Mouse (Mus musculus) stomach, embryonic 15.5 days (tissue): ENCODE data around the gene Tmem108. TPM values are rescaled to one million over a fixed set of nuclear protein-coding genes. Genes with fewer than 3 reads are reported as not detected.

ENCODE experiments used
- ATAC-seq: fragments of 200-750 bp; cut with Nextera tagmentation; 2 replicates; pipeline ENCODE4 v1.8.0; 2017; ENCODE audit warnings: low read depth, moderate number of reproducible peaks, moderate TSS enrichment; ENCODE audit not compliant: insufficient read depth, low FRiP score
- H3K27ac ChIP-seq: fragments of 300-500 bp; sonication (generic); 2 replicates; pipeline ENCODE4 v1.5.1; 2015; ENCODE audit warnings: mild to moderate bottlenecking, inconsistent platforms
- H3K27me3 ChIP-seq: fragments of 300-500 bp; sonication (generic); replicated peaks from 2 replicates; pipeline ENCODE4 v1.6.1; 2015; ENCODE audit warnings: inconsistent platforms
- H3K36me3 ChIP-seq: fragments of 300-500 bp; sonication (generic); 2 replicates; pipeline ENCODE4 v1.6.1; 2015; ENCODE audit warnings: inconsistent platforms
- H3K4me1 ChIP-seq: fragments of 300-500 bp; sonication (generic); 2 replicates; pipeline ENCODE4 v1.6.1; 2015; ENCODE audit warnings: inconsistent platforms
- H3K4me2 ChIP-seq: fragments of 300-500 bp; sonication (generic); 2 replicates; pipeline ENCODE4 v1.6.1; 2015; ENCODE audit warnings: mild to moderate bottlenecking, inconsistent platforms
- H3K4me3 ChIP-seq: fragments of 300-500 bp; sonication (generic); replicated peaks from 2 replicates; pipeline ENCODE4 v1.5.1; 2015; ENCODE audit warnings: inconsistent platforms
- H3K9ac ChIP-seq: fragments of 300-500 bp; sonication (generic); 2 replicates; pipeline ENCODE4 v1.6.1; 2015; ENCODE audit warnings: inconsistent platforms
- H3K9me3 ChIP-seq: fragments of 300-500 bp; sonication (generic); 2 replicates; pipeline ENCODE4 v1.6.1; 2016; ENCODE audit warnings: inconsistent platforms
- WGBS: fragments of 180-500 bp; shearing (Covaris S2); methylation state at CpG from one replicate; pipeline ENCODE4 v1.1.7; 2015; 5-methylcytosine and 5-hydroxymethylcytosine counted together
- polyA plus RNA-seq: library from polyadenylated mRNA; unstranded; fragments of >200 nt; fragmentation: Nextera tagmentation; extraction: Ambion mirVana; gene quantifications from 2 replicates; pipeline ENCODE4 v1.2.1, GENCODE M21; 2015

Gene Tmem108
- polyA plus RNA-seq, 1 experiment from 2014 or later: 12.9 TPM

DNA sequence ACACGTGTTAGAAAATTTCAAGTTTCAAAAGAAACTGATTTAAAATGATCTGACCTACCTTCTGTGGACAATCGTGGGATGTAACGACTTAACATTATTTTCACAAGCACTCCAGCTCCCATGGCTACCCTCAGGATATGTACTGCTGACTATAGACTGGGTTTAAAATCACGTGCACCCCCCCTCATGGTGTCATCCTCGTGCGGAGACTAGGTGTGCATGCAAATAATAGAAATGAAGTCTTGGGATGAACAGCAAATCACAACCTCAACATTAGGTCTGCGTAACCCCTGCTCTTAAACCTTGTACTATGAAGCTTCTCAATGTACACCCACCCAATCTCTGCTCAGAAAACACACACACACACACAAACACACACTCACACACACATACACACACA lies 3.4 kb downstream of the Tmem108 start:
- WGBS: 84% methylated on average over 7 of the region's 7 CpGs

DNA sequence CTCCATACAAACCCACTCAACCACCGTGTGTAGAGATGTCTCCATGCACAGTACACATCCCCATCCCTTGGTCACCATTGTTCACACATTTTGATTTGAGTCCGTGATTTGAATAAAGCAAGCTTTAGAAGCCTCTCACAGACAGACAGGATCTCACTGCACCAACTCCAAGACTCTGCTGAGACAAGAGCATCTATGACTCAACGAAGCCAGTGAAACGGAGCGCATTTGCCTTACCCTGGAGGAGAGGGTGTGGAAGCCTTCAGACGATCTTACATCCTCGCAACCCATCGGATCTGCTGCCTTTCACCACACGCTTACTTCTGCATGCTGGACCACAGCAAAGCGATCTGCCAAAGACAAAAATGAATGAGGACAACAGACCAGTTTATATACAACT lies 9.0 kb downstream of the Tmem108 start:
- no peaks in the 10 kb centered on the region for H3K4me1 ChIP-seq
- H3K27me3 ChIP-seq: no peaks in the 10 kb centered on the region
- no peaks in the 10 kb centered on the region for H3K9me3 ChIP-seq
- 93% methylated on average over 10 of the region's 10 CpGs for WGBS
- no peak overlapping the region for H3K4me2 ChIP-seq
- ATAC-seq: no peak
- H3K36me3 ChIP-seq: no peaks in the 10 kb centered on the region
- no peak overlapping the region for H3K4me3 ChIP-seq
- no peak overlapping the region for H3K27ac ChIP-seq
- no peak overlapping the region for H3K9ac ChIP-seq

More for the DNA sequence above, 3.4 kb downstream of the Tmem108 start:
- Histone ChIP-seq H3K9ac (no peak overlapping the region), H3K4me1 (no peaks in the 10 kb centered on the region; the same call in 1 of the 2 replicates), H3K27ac (no peak overlapping the region), H3K27me3 (peaks cover 11% of the 10 kb centered on the region), H3K4me2 (no peak overlapping the region), H3K36me3 (no peaks in the 10 kb centered on the region), H3K4me3 (no peak overlapping the region), H3K9me3 (no peaks in the 10 kb centered on the region)
- no peak for ATAC-seq

DNA sequence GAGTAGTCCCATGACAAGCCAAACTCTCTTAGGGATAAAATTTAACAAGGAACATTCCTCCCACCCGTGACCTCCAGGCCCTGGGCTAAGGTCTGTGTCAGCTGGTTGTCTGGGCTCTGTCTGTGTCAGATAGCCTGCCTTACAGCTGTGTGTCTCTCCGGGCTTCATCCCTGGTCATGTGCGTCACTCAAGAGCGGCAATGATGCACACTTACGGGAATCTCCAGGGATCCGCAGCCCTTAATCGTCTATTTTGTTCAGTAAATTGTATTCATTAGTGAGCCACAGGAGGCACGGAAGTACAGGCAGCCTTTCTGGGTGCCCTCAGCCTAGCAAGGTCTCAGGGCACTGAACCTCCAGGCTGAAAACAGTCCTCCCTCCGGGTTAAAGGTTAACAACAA lies 10.1 kb downstream of the Tmem108 start:
- Histone ChIP-seq H3K4me2 (no peak overlapping the region), H3K4me3 (no peak overlapping the region), H3K9ac (no peak overlapping the region), H3K27me3 (no peaks in the 10 kb centered on the region), H3K27ac (no peak overlapping the region), H3K4me1 (no peaks in the 10 kb centered on the region), H3K9me3 (no peaks in the 10 kb centered on the region), H3K36me3 (no peaks in the 10 kb centered on the region)
- ATAC-seq: no peak
- 73% methylated on average over 9 of the region's 9 CpGs for WGBS

DNA sequence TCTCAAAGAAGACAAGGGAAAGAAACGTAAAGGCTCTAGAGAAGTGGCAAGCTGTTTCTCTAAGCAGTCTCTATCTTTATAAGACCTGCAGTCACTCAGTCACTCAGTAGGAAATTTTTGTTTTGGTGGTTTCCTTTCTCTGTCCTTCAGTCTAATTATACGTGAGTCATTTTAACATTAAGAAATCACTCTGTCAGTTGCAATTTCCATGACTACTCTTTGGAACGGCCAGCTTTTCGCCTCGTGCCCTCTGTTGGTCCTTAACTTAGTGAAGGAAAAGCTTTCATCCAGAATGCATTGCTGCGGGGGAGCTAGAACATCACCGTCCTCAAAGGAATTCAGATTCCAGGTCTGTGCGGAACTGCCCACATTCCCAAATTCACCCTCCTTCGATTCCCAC lies 11.1 kb downstream of the Tmem108 start:
- H3K9ac ChIP-seq: no peak overlapping the region
- no peaks in the 10 kb centered on the region for H3K9me3 ChIP-seq
- WGBS: 77% methylated on average over 9 of the region's 9 CpGs
- H3K4me3 ChIP-seq: no peak overlapping the region
- H3K27ac ChIP-seq: no peak overlapping the region
- no peaks in the 10 kb centered on the region for H3K27me3 ChIP-seq
- ATAC-seq: no peak
- no peak overlapping the region for H3K4me2 ChIP-seq
- no peaks in the 10 kb centered on the region for H3K36me3 ChIP-seq
- H3K4me1 ChIP-seq: no peaks in the 10 kb centered on the region

DNA sequence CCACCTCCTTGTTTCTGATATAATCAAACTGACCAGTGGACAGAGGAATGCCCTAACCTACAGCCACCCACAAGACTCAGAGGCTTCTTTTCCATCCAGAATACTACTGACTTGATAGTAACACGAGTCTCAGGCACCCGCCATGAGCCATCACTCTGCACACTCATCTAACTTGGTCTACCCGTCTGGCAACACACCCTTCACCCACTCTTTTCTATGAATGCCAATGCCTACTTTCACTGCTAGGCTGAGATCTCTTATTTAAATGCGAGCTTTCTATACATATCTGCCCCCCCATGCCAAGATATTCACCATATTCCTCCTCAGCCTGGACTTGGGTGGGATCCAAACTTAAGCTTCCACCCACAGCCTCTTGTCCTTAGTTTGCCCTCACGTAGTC lies 15.0 kb downstream of the Tmem108 start:
- no peak overlapping the region for H3K27ac ChIP-seq
- no peak for ATAC-seq
- 84% methylated on average over 5 of the region's 5 CpGs for WGBS
- no peak overlapping the region for H3K9ac ChIP-seq
- H3K36me3 ChIP-seq: no peaks in the 10 kb centered on the region
- no peaks in the 10 kb centered on the region for H3K27me3 ChIP-seq
- no peak overlapping the region for H3K4me3 ChIP-seq
- H3K9me3 ChIP-seq: no peaks in the 10 kb centered on the region
- no peaks in the 10 kb centered on the region for H3K4me1 ChIP-seq
- no peak overlapping the region for H3K4me2 ChIP-seq

DNA sequence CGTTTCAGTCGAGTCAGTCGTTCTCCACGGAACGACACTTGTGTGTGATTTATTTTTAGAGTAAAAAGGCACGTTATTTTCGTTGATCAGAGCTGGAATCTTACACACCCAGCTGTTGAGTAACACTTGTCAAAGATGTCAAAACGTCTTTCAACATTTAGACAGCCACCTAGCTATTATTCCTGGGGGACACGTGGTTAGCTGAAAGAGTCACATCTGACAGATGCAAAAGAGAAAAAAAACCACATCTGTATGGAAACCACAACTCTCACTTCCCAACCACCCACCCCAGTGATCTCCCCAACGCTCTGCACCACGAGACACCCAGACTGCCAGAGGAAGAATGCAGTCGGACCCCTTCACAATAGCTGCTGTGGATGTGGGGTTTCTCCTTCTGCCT lies 21.5 kb downstream of the Tmem108 start:
- Histone ChIP-seq H3K27ac (no peak overlapping the region), H3K4me1 (no peaks in the 10 kb centered on the region), H3K9me3 (no peaks in the 10 kb centered on the region), H3K36me3 (no peaks in the 10 kb centered on the region), H3K4me3 (no peak overlapping the region), H3K27me3 (no peaks in the 10 kb centered on the region), H3K4me2 (no peak overlapping the region), H3K9ac (no peak overlapping the region)
- ATAC-seq: no peak
- WGBS: 57% methylated on average over 12 of the region's 12 CpGs

DNA sequence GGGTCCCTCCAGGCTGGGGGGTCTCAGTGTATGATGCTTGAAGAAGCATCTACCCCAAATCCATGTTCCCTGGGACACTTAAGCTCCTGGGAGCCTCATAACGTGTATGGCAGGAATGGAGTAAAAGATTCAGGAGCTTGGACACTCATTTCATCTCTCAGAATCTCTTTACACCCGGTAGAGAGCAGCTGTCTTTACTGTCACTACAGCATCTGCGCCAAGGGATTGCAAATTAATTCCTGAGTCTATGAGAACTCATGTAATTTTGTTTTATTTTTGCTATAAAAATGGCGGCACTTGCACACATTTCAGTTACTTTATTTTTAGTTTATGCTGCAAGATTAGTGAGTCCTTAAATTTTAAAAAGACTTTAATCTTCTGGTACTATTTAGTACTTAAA lies 22.6 kb downstream of the Tmem108 start:
- H3K27me3 ChIP-seq: no peaks in the 10 kb centered on the region
- H3K4me3 ChIP-seq: no peak overlapping the region
- H3K36me3 ChIP-seq: no peaks in the 10 kb centered on the region
- no peak overlapping the region for H3K4me2 ChIP-seq
- no peaks in the 10 kb centered on the region for H3K9me3 ChIP-seq
- no peak for ATAC-seq
- H3K27ac ChIP-seq: no peak overlapping the region
- WGBS: 88% methylated on average over 4 of the region's 4 CpGs
- no peak overlapping the region for H3K9ac ChIP-seq
- no peaks in the 10 kb centered on the region for H3K4me1 ChIP-seq

DNA sequence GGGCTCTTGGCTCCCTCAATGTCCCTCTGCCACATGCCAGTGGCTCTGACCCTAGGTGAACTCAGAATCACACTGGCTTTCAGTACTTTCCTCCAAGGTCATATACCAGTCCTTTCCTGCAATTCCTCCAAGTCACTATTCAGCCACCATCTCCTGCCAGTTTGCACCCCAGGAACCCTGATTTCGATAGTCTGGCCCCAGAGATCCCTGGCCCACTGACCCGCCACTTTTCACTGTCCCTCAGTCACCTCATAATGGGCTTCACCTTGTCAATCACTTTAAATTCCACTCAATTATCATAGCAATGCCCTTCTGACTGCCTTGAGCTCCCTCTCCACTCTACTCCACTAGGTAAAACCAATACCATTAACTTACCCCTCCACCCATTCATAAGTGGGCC lies 31.9 kb downstream of the Tmem108 start:
- WGBS: 85% methylated on average over 2 of the region's 2 CpGs

DNA sequence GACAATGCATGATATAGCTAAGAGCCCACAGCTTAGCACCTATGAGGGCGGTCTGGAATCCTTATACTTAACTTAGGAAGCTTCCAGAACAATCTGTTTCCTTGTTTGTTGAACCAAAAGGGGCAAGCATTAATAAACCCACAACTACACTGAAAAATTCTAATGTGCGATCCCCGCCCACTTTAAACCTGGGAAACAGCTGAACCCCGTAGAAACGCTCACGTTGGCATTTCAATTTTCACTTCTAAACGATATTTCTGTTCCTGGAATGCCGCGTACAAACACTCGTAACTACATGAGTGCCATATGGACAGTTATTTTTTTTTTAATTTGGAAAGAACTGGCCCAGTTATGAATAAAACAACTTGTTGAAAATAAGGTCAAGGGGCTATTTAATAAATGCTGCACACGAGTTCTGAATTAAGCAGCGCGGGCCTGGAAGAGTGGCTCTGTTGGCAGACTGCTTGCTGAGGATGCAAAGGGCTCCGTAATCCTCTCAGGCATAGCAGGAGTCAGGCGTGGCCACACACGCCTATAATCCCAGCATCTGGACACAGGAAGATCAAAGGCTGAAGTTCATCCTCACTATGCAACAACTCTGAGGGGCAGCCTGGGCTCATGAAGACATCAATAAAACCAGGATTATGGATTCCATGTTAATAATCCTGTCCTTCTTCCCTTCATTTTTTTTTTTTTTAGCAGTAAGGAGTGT lies 34.7 kb downstream of the Tmem108 start:
- Histone ChIP-seq H3K36me3 (no peaks in the 10 kb centered on the region), H3K9me3 (no peaks in the 10 kb centered on the region), H3K4me2 (no peak overlapping the region), H3K27ac (no peak overlapping the region), H3K4me1 (no peaks in the 10 kb centered on the region), H3K4me3 (no peak overlapping the region), H3K27me3 (no peaks in the 10 kb centered on the region), H3K9ac (no peak overlapping the region)
- no peak for ATAC-seq
- 81% methylated on average over 16 of the region's 16 CpGs for WGBS

More for the DNA sequence above, 31.9 kb downstream of the Tmem108 start:
- no peak overlapping the region for H3K4me2 ChIP-seq
- no peaks in the 10 kb centered on the region for H3K36me3 ChIP-seq
- no peak overlapping the region for H3K27ac ChIP-seq
- H3K9me3 ChIP-seq: no peaks in the 10 kb centered on the region
- no peak overlapping the region for H3K9ac ChIP-seq
- no peaks in the 10 kb centered on the region for H3K4me1 ChIP-seq
- no peak overlapping the region for H3K4me3 ChIP-seq
- no peaks in the 10 kb centered on the region for H3K27me3 ChIP-seq
- ATAC-seq: no peak

DNA sequence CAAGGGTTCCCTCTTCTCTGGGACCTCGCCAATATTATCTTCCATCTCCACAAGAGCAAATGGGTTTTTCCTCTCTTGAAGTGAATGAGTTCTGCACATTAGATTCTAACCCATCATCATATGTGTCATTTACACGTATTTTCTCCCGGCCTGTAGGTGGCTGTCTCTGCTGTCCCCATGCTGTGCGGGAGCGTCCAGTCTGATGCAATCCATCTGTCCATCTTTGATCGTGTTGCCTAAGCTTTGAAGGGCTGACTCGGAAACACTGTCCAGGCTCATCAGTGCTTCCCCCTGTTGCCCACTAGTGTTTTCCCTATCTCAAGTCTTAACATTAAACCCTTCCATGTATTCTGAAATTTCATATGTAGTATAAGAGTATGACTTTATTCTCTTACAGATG lies 36.1 kb downstream of the Tmem108 start:
- no peak overlapping the region for H3K27ac ChIP-seq
- H3K9ac ChIP-seq: no peak overlapping the region
- no peaks in the 10 kb centered on the region for H3K9me3 ChIP-seq
- no peaks in the 10 kb centered on the region for H3K4me1 ChIP-seq
- 81% methylated on average over 7 of the region's 7 CpGs for WGBS
- H3K36me3 ChIP-seq: no peaks in the 10 kb centered on the region
- H3K4me3 ChIP-seq: no peak overlapping the region
- H3K4me2 ChIP-seq: no peak overlapping the region
- ATAC-seq: no peak
- H3K27me3 ChIP-seq: no peaks in the 10 kb centered on the region

DNA sequence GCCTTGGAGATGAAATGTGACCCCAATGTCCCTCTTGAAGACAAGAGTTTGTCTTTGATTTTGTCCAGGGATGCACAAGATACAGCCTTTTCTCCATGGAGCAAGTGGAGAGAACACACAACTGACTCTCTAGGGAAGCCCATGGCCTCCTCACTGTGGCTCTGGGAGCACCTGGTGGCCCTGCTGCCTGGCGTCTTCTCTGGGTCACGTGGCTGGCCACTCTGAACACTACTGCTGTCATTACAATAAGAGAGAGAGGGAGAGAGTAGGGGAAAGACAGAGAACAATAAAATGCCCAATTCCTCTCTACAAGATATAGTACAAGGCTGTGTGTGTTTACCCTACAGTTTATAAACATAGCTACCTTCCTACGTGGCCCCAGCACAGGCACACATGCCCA lies 40.2 kb downstream of the Tmem108 start:
- no peak overlapping the region for H3K9ac ChIP-seq

DNA sequence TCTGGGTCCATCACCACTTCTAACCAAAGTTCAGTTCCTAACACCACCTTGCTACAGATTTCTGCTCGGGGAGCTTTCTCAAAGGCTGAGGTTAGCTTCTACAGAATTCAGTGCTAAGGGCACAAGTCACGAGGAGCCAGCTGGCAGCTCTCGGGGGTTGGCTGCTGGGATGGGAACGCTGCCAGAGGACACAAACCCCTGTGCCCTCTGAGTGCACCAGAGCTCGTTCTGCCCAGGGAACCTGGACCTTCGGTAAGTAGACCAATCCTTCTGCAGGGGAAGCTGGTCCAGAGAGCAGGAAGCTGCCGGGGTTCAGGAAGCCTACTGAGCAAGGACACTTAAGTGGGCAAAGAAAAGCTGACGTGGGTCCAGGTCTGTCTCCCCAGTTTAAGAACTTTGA lies 40.6 kb downstream of the Tmem108 start:
- no peaks in the 10 kb centered on the region for H3K36me3 ChIP-seq
- H3K4me2 ChIP-seq: no peak overlapping the region
- no peak for ATAC-seq
- no peak overlapping the region for H3K27ac ChIP-seq
- WGBS: 72% methylated on average over 8 of the region's 8 CpGs
- no peaks in the 10 kb centered on the region for H3K4me1 ChIP-seq
- H3K9ac ChIP-seq: no peak overlapping the region
- no peaks in the 10 kb centered on the region for H3K27me3 ChIP-seq
- H3K9me3 ChIP-seq: no peaks in the 10 kb centered on the region
- no peak overlapping the region for H3K4me3 ChIP-seq

More for the DNA sequence above, 40.2 kb downstream of the Tmem108 start:
- WGBS: 73% methylated on average over 3 of the region's 3 CpGs
- Histone ChIP-seq H3K27me3 (no peaks in the 10 kb centered on the region), H3K4me3 (no peak overlapping the region), H3K4me1 (no peaks in the 10 kb centered on the region), H3K4me2 (no peak overlapping the region), H3K9me3 (no peaks in the 10 kb centered on the region), H3K27ac (no peak overlapping the region), H3K36me3 (no peaks in the 10 kb centered on the region)
- no peak for ATAC-seq

DNA sequence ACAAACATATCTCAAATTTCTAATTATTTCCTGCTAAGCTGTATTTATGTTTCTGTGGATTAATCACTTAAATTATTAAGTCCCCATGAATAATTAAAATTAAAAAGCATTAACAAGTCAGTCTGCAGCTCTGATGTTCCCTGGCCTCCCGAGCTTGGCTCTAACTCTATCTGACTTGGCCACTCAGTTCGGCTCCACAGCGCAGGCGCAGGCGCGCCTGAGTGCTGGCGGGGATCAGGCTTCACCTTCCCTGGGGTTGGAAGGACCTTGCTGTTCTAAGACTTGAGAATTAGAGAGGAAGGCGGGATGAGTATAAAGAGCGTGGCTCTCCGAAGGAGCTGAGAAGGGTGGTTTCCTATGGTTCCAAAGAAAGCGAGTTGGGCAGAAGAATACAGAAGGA lies 41.6 kb downstream of the Tmem108 start:
- Histone ChIP-seq H3K27ac (no peak overlapping the region), H3K4me2 (no peak overlapping the region), H3K4me3 (no peak overlapping the region), H3K36me3 (no peaks in the 10 kb centered on the region), H3K9ac (no peak overlapping the region), H3K9me3 (no peaks in the 10 kb centered on the region), H3K27me3 (no peaks in the 10 kb centered on the region), H3K4me1 (no peaks in the 10 kb centered on the region)
- 92% methylated on average over 11 of the region's 11 CpGs for WGBS
- no peak for ATAC-seq
